Mouse (Mus musculus): ENCODE data around the gene Bckdha. TPM values are rescaled to one million over a fixed set of nuclear protein-coding genes. Genes with fewer than 3 reads are reported as not detected.

The Bckdha gene
- polyA plus RNA-seq, 1 experiment from 2014 or later = 39.2 TPM

- H3K36me3 ChIP-seq (ENCODE audit: control insufficient read depth, insufficient read depth, low read length) = no peaks in the 10 kb centered on the region
- no peak overlapping the region for H3K27ac ChIP-seq (ENCODE audit: low read depth, low read length)
- no peak overlapping the region for H3K9ac ChIP-seq (replicated peaks; ENCODE audit: low read depth, low read length)
- H3K4me1 ChIP-seq (ENCODE audit: control insufficient read depth, insufficient read depth, low read length) = no peaks in the 10 kb centered on the region
- H3K27me3 ChIP-seq (ENCODE audit: control insufficient read depth, insufficient read depth, low read length) = no peaks in the 10 kb centered on the region
- WGBS = 55% methylated on average over 13 of the region's 13 CpGs
- H3K9me3 ChIP-seq (ENCODE audit: control insufficient read depth, low read length) = no peaks in the 10 kb centered on the region
- no peak for ATAC-seq (ENCODE audit: low read depth)
- no peak overlapping the region for H3K4me3 ChIP-seq (ENCODE audit: low read depth, low read length)
- H3K4me2 ChIP-seq (ENCODE audit: low read depth, low read length) = no peak overlapping the region
Measured at GRCm38 (mm10) chr7:25699851-25700250, 41.1 kb upstream of the Bckdha start.

GRCm38 (mm10) chr7:25694104-25694503 is 35.3 kb upstream of the Bckdha start:
- H3K9me3 ChIP-seq (ENCODE audit: control insufficient read depth, low read length) = no peaks in the 10 kb centered on the region
- 27% methylated on average over 8 of the region's 8 CpGs for WGBS
- no peak overlapping the region for H3K4me2 ChIP-seq (ENCODE audit: low read depth, low read length)
- ATAC-seq (ENCODE audit: low read depth) = peak; percentile 44; the same call in 1 of the 2 replicates
- no peak overlapping the region for H3K4me3 ChIP-seq (ENCODE audit: low read depth, low read length)
- 0 out of 2 replicates have a peak, but pooled peaks cover 2% of the 10 kb centered on the region for H3K4me1 ChIP-seq (ENCODE audit: control insufficient read depth, insufficient read depth, low read length)
- H3K9ac ChIP-seq (replicated peaks; ENCODE audit: low read depth, low read length) = no peak overlapping the region
- no peak overlapping the region for H3K27ac ChIP-seq (ENCODE audit: low read depth, low read length)
- H3K27me3 ChIP-seq (ENCODE audit: control insufficient read depth, insufficient read depth, low read length) = peaks cover 13% of the 10 kb centered on the region
- H3K36me3 ChIP-seq (ENCODE audit: control insufficient read depth, insufficient read depth, low read length) = no peaks in the 10 kb centered on the region

- WGBS = 26% methylated on average over 5 of the region's 5 CpGs
- Histone ChIP-seq H3K27me3 (ENCODE audit: control insufficient read depth, insufficient read depth, low read length) (peaks cover 47% of the 10 kb centered on the region), H3K4me1 (ENCODE audit: control insufficient read depth, insufficient read depth, low read length) (peaks cover 13% of the 10 kb centered on the region), H3K4me2 (ENCODE audit: low read depth, low read length) (no peak overlapping the region), H3K9ac (replicated peaks; ENCODE audit: low read depth, low read length) (no peak overlapping the region), H3K36me3 (ENCODE audit: control insufficient read depth, insufficient read depth, low read length) (no peaks in the 10 kb centered on the region), H3K9me3 (ENCODE audit: control insufficient read depth, low read length) (no peaks in the 10 kb centered on the region), H3K4me3 (ENCODE audit: low read depth, low read length) (no peak overlapping the region), H3K27ac (ENCODE audit: low read depth, low read length) (no peak overlapping the region)
- ATAC-seq (ENCODE audit: low read depth) = no peak
Measured at GRCm38 (mm10) chr7:25690051-25690450, 31.3 kb upstream of the Bckdha start.

GRCm38 (mm10) chr7:25689603-25690021 is 30.8 kb upstream of the Bckdha start:
- WGBS = 8% methylated on average over 12 of the region's 12 CpGs
- ATAC-seq (ENCODE audit: low read depth) = no peak
- no peaks in the 10 kb centered on the region for H3K36me3 ChIP-seq (ENCODE audit: control insufficient read depth, insufficient read depth, low read length)
- H3K4me2 ChIP-seq (ENCODE audit: low read depth, low read length) = peak overlapping the region; percentile 52
- no peak overlapping the region for H3K27ac ChIP-seq (ENCODE audit: low read depth, low read length)
- peak overlapping the region; percentile 37 for H3K4me3 ChIP-seq (ENCODE audit: low read depth, low read length)
- H3K9me3 ChIP-seq (ENCODE audit: control insufficient read depth, low read length) = no peaks in the 10 kb centered on the region
- H3K9ac ChIP-seq (replicated peaks; ENCODE audit: low read depth, low read length) = peak overlapping the region; percentile 30; the same call in 1 of the 2 replicates
- H3K4me1 ChIP-seq (ENCODE audit: control insufficient read depth, insufficient read depth, low read length) = peaks cover 13% of the 10 kb centered on the region
- H3K27me3 ChIP-seq (ENCODE audit: control insufficient read depth, insufficient read depth, low read length) = peaks cover 47% of the 10 kb centered on the region

- Histone ChIP-seq H3K9me3 (ENCODE audit: control insufficient read depth, low read length) (no peaks in the 10 kb centered on the region), H3K4me2 (ENCODE audit: low read depth, low read length) (peak overlapping the region; percentile 52), H3K27me3 (ENCODE audit: control insufficient read depth, insufficient read depth, low read length) (peaks cover 47% of the 10 kb centered on the region), H3K4me1 (ENCODE audit: control insufficient read depth, insufficient read depth, low read length) (peaks cover 13% of the 10 kb centered on the region), H3K4me3 (ENCODE audit: low read depth, low read length) (peak overlapping the region; percentile 37), H3K9ac (replicated peaks; ENCODE audit: low read depth, low read length) (peak overlapping the region; percentile 30; the same call in 1 of the 2 replicates), H3K27ac (ENCODE audit: low read depth, low read length) (no peak overlapping the region), H3K36me3 (ENCODE audit: control insufficient read depth, insufficient read depth, low read length) (no peaks in the 10 kb centered on the region)
- ATAC-seq (ENCODE audit: low read depth) = 0 out of 2 replicates have a peak, but pooled peaks have one; percentile 21
- WGBS = under 1% methylated on average over 47 of the region's 52 CpGs
Measured at GRCm38 (mm10) chr7:25688810-25689586, 30.2 kb upstream of the Bckdha start.

- WGBS = under 1% methylated on average over 46 of the region's 47 CpGs
- H3K27me3 ChIP-seq (ENCODE audit: control insufficient read depth, insufficient read depth, low read length) = peaks cover 47% of the 10 kb centered on the region
- ATAC-seq (ENCODE audit: low read depth) = peak; percentile 17; the same call in 1 of the 2 replicates
- no peaks in the 10 kb centered on the region for H3K9me3 ChIP-seq (ENCODE audit: control insufficient read depth, low read length)
- no peaks in the 10 kb centered on the region for H3K36me3 ChIP-seq (ENCODE audit: control insufficient read depth, insufficient read depth, low read length)
- peak overlapping the region; percentile 52 for H3K4me2 ChIP-seq (ENCODE audit: low read depth, low read length)
- H3K27ac ChIP-seq (ENCODE audit: low read depth, low read length) = no peak overlapping the region
- 0 out of 2 replicates have a peak overlapping the region, but pooled peaks have one; percentile 21 for H3K9ac ChIP-seq (replicated peaks; ENCODE audit: low read depth, low read length)
- peak overlapping the region; percentile 37 for H3K4me3 ChIP-seq (ENCODE audit: low read depth, low read length)
- peaks cover 13% of the 10 kb centered on the region for H3K4me1 ChIP-seq (ENCODE audit: control insufficient read depth, insufficient read depth, low read length)
Measured at GRCm38 (mm10) chr7:25687811-25688401, 29.1 kb upstream of the Bckdha start.

- peak within 1 kb of the TSS; percentile 37 for H3K4me3 ChIP-seq (ENCODE audit: low read depth, low read length)
- H3K4me2 ChIP-seq (ENCODE audit: low read depth, low read length) = peak within 1 kb of the TSS; percentile 52
- H3K9ac ChIP-seq (replicated peaks; ENCODE audit: low read depth, low read length) = peak within 1 kb of the TSS; percentile 41
- H3K27ac ChIP-seq (ENCODE audit: low read depth, low read length) = no peak within 1 kb of the TSS
- ATAC-seq (ENCODE audit: low read depth) = 0 out of 2 replicates have a peak, but pooled peaks have one; percentile 16
- WGBS = 2% methylated on average over 51 of the region's 69 CpGs
- H3K36me3 ChIP-seq (ENCODE audit: control insufficient read depth, insufficient read depth, low read length) = no peaks in the 10 kb centered on the region
- peaks cover 47% of the 10 kb centered on the region for H3K27me3 ChIP-seq (ENCODE audit: control insufficient read depth, insufficient read depth, low read length)
- H3K9me3 ChIP-seq (ENCODE audit: control insufficient read depth, low read length) = no peaks in the 10 kb centered on the region
- peaks cover 13% of the 10 kb centered on the region for H3K4me1 ChIP-seq (ENCODE audit: control insufficient read depth, insufficient read depth, low read length)
Measured at GRCm38 (mm10) chr7:25686680-25687531, 28.1 kb upstream of the Bckdha start, which contains the start of gene Tgfb1. Gene Tgfb1, plus strand, starts transcription at chr7:25687002.

- Histone ChIP-seq H3K4me1 (ENCODE audit: control insufficient read depth, insufficient read depth, low read length) (peaks cover 13% of the 10 kb centered on the region), H3K36me3 (ENCODE audit: control insufficient read depth, insufficient read depth, low read length) (no peaks in the 10 kb centered on the region), H3K4me2 (ENCODE audit: low read depth, low read length) (no peak overlapping the region), H3K4me3 (ENCODE audit: low read depth, low read length) (no peak overlapping the region), H3K27ac (ENCODE audit: low read depth, low read length) (no peak overlapping the region), H3K9me3 (ENCODE audit: control insufficient read depth, low read length) (no peaks in the 10 kb centered on the region), H3K27me3 (ENCODE audit: control insufficient read depth, insufficient read depth, low read length) (peaks cover 47% of the 10 kb centered on the region), H3K9ac (replicated peaks; ENCODE audit: low read depth, low read length) (peak overlapping the region; percentile 1; the same call in 1 of the 2 replicates)
- ATAC-seq (ENCODE audit: low read depth) = no peak
- 67% methylated on average over 21 of the region's 21 CpGs for WGBS
Measured at GRCm38 (mm10) chr7:25685926-25686470, 27.2 kb upstream of the Bckdha start.
